Mouse (Mus musculus): ENCODE results near the gene Pdha1.

The Pdha1 gene

GRCm38 (mm10) chrX:160137861-160138717 is at the start of gene Pdha1:
TSS of gene Pdha1 (minus strand) at chrX:160138413.
- in situ Hi-C loops (cut with MboI, MseI), result no loop called here

GRCm38 (mm10) chrX:160179032-160179431 is 40.8 kb upstream of the Pdha1 start:
- in situ Hi-C loops (cut with MboI, MseI), result loop anchor here (25.0 kb wide), 1 partner anchor 858 kb away; no protein-coding TSS in a partner anchor

- in situ Hi-C loops (cut with MboI, MseI), result no loop called here
Observed at GRCm38 (mm10) chrX:160170150-160170549, 31.9 kb upstream of the Pdha1 start.

- in situ Hi-C loops (cut with MboI, MseI), result no loop called here
Observed at GRCm38 (mm10) chrX:160166246-160166985, 28.2 kb upstream of the Pdha1 start.

GRCm38 (mm10) chrX:160164259-160164658 is 26.0 kb upstream of the Pdha1 start:
- in situ Hi-C loops (cut with MboI, MseI), result no loop called here

- in situ Hi-C loops (cut with MboI, MseI), result no loop called here
Observed at GRCm38 (mm10) chrX:160153147-160153815, 15.1 kb upstream of the Pdha1 start.

GRCm38 (mm10) chrX:160148859-160149258 is 10.6 kb upstream of the Pdha1 start:
- in situ Hi-C loops (cut with MboI, MseI), result no loop called here

GRCm38 (mm10) chrX:160147406-160147805 is 9.2 kb upstream of the Pdha1 start:
- in situ Hi-C loops (cut with MboI, MseI), result no loop called here

GRCm38 (mm10) chrX:160146806-160147205 is 8.6 kb upstream of the Pdha1 start:
- in situ Hi-C loops (cut with MboI, MseI), result no loop called here

- in situ Hi-C loops (cut with MboI, MseI), result no loop called here
Observed at GRCm38 (mm10) chrX:160137177-160137860, 894 bp downstream of the Pdha1 start.

GRCm38 (mm10) chrX:160136153-160136552 is 2.1 kb downstream of the Pdha1 start:
- in situ Hi-C loops (cut with MboI, MseI), result no loop called here

GRCm38 (mm10) chrX:160135719-160136118 is 2.5 kb downstream of the Pdha1 start:
- in situ Hi-C loops (cut with MboI, MseI), result no loop called here

- in situ Hi-C loops (cut with MboI, MseI), result no loop called here
Observed at GRCm38 (mm10) chrX:160134136-160134843, 3.9 kb downstream of the Pdha1 start.

GRCm38 (mm10) chrX:160116658-160117057 is 21.6 kb downstream of the Pdha1 start:
- in situ Hi-C loops (cut with MboI, MseI), result loop anchor here (10.0 to 25.0 kb wide), 2 partner anchors 504 to 672 kb away; no protein-coding TSS in a partner anchor

- in situ Hi-C loops (cut with MboI, MseI), result loop anchor here (10.0 to 25.0 kb wide), 2 partner anchors 504 to 671 kb away; no protein-coding TSS in a partner anchor
Observed at GRCm38 (mm10) chrX:160116074-160116473, 22.1 kb downstream of the Pdha1 start.

GRCm38 (mm10) chrX:160113777-160114176 is 24.4 kb downstream of the Pdha1 start:
- in situ Hi-C loops (cut with MboI, MseI), result loop anchor here (5.0 to 25.0 kb wide), 3 partner anchors 141 to 669 kb away; no protein-coding TSS in a partner anchor

GRCm38 (mm10) chrX:160107817-160108216 is 30.4 kb downstream of the Pdha1 start:
- in situ Hi-C loops (cut with MboI, MseI), result loop anchor here (25.0 kb wide), 1 partner anchor 496 kb away; no protein-coding TSS in a partner anchor

- in situ Hi-C loops (cut with MboI, MseI), result no loop called here
Observed at GRCm38 (mm10) chrX:160091973-160092372, 46.2 kb downstream of the Pdha1 start.

Data from regulatory T cell (primary cell).